Mouse (Mus musculus) liver, postnatal 0 days (tissue): ENCODE data around the gene Cdiptos. TPM values are rescaled to one million over a fixed set of nuclear protein-coding genes. Genes with fewer than 3 reads are reported as not detected.

ENCODE experiments used
- ATAC-seq: fragments of 200-750 bp; cut with Nextera tagmentation; 2 replicates; pipeline ENCODE4 v1.8.0; 2017; ENCODE audit warnings: mild to moderate bottlenecking, moderate library complexity
- DNase-seq: peaks from one replicate; pipeline ENCODE4 v3.0.0-alpha.2; 2016
- H3K27ac ChIP-seq: fragments of 300-500 bp; sonication (generic); 2 replicates; pipeline ENCODE4 v1.5.1; 2014; ENCODE audit warnings: antibody characterized with exemption, moderate library complexity, mild to moderate bottlenecking, low read depth
- H3K27me3 ChIP-seq: fragments of 300-500 bp; sonication (generic); 2 replicates; pipeline ENCODE4 v1.6.1; 2014; ENCODE audit warnings: low read length, control low read depth, mixed read lengths; ENCODE audit not compliant: insufficient read depth
- H3K36me3 ChIP-seq: fragments of 300-500 bp; sonication (generic); replicated peaks from 2 replicates; pipeline ENCODE4 v1.6.1; 2014; ENCODE audit warnings: mild to moderate bottlenecking, control low read depth, low read length, moderate library complexity, mixed read lengths; ENCODE audit not compliant: insufficient read depth
- H3K4me1 ChIP-seq: fragments of 300-500 bp; sonication (generic); 2 replicates; pipeline ENCODE4 v1.6.1; 2014; ENCODE audit warnings: antibody characterized with exemption, mild to moderate bottlenecking, control low read depth; ENCODE audit not compliant: insufficient read depth
- H3K4me2 ChIP-seq: fragments of 300-500 bp; sonication (generic); 2 replicates; pipeline ENCODE4 v1.6.1; 2014; ENCODE audit warnings: low read depth, mild to moderate bottlenecking, low read length, moderate library complexity, mixed read lengths
- H3K4me3 ChIP-seq: fragments of 300-500 bp; sonication (generic); 2 replicates; pipeline ENCODE4 v1.5.1; 2014; ENCODE audit warnings: low read depth, low read length
- H3K9ac ChIP-seq: fragments of 300-500 bp; sonication (generic); replicated peaks from 2 replicates; pipeline ENCODE4 v1.6.1; 2014; ENCODE audit warnings: mild to moderate bottlenecking, moderate library complexity
- H3K9me3 ChIP-seq: fragments of 300-500 bp; sonication (generic); 2 replicates; pipeline ENCODE4 v1.6.1; 2016; ENCODE audit warnings: mild to moderate bottlenecking, control low read depth, low read length, mixed read lengths
- CTCF ChIP-seq: sonication (generic); IDR thresholded peaks from 2 replicates; pipeline ENCODE4 v1.5.1; 2016; ENCODE audit warnings: antibody characterized with exemption, low read depth
- EP300 ChIP-seq: IDR thresholded peaks from 2 replicates; pipeline ENCODE4 v1.6.1; 2016; ENCODE audit warnings: antibody characterized with exemption, low read depth, mild to moderate bottlenecking
- WGBS: fragments of 180-500 bp; shearing (Covaris S2); extraction: QIAGEN DNeasy Blood & Tissue Kit; methylation state at CpG from one replicate; pipeline ENCODE4 v1.1.7; 2014; ENCODE audit not compliant: insufficient replicate concordance; 5-methylcytosine and 5-hydroxymethylcytosine counted together
- polyA plus RNA-seq: library from polyadenylated mRNA; unstranded; fragments of >200 nt; fragmentation: Nextera tagmentation; extraction: Ambion mirVana; gene quantifications from 2 replicates; pipeline ENCODE4 v1.2.1, GENCODE M21; 2015

The Cdiptos gene
- polyA plus RNA-seq, 1 experiment from 2014 or later, result 0.68 TPM

GRCm38 (mm10) chr7:127021563-127022527 lies 45.9 kb upstream of the Cdiptos start:
- Histone ChIP-seq H3K4me2 (peak overlapping the region; percentile 68), H3K9me3 (no peaks in the 10 kb centered on the region), H3K36me3 (peaks cover 23% of the 10 kb centered on the region), H3K27me3 (no peaks in the 10 kb centered on the region), H3K9ac (peak overlapping the region; percentile 28), H3K4me3 (no peak overlapping the region), H3K27ac (0 out of 2 replicates have a peak overlapping the region, but pooled peaks have one; percentile 39), H3K4me1 (peaks cover 56% of the 10 kb centered on the region)
- ATAC-seq (no peak), DNase-seq (no peak)
- TF ChIP-seq EP300 (no peak), CTCF (no peak)
- 35% methylated on average over 5 of the region's 5 CpGs for whole genome bisulfite sequencing

GRCm38 (mm10) chr7:127020901-127021562 lies 45.1 kb upstream of the Cdiptos start, which contains the start of the genes Gm42742 and Prrt2:
TSS of gene Gm42742 (minus strand) at chr7:127021097.
TSS of gene Prrt2 (minus strand) at chr7:127021211.
- Histone ChIP-seq H3K9ac (peak within 1 kb of the TSS; percentile 28; the same call in 1 of the 2 replicates), H3K4me3 (peak within 1 kb of the TSS; percentile 17), H3K4me2 (peak within 1 kb of the TSS; percentile 68), H3K27ac (0 out of 2 replicates have a peak within 1 kb of the TSS, but pooled peaks have one; percentile 18), H3K36me3 (peaks cover 23% of the 10 kb centered on the region), H3K4me1 (peaks cover 57% of the 10 kb centered on the region), H3K27me3 (no peaks in the 10 kb centered on the region), H3K9me3 (no peaks in the 10 kb centered on the region)
- 7% methylated on average over 35 of the region's 37 CpGs for WGBS
- no peak for ATAC-seq
- no peak for DNase-seq
- TF ChIP-seq CTCF, result no peak
- TF ChIP-seq EP300, result no peak

GRCm38 (mm10) chr7:127020491-127020890 lies 44.6 kb upstream of the Cdiptos start:
- ATAC-seq (no peak), DNase-seq (no peak)
- Histone ChIP-seq H3K4me3 (peak overlapping the region; percentile 17), H3K36me3 (peaks cover 24% of the 10 kb centered on the region), H3K4me2 (peak overlapping the region; percentile 68), H3K27ac (no peak overlapping the region), H3K27me3 (no peaks in the 10 kb centered on the region), H3K9ac (peak overlapping the region; percentile 28; the same call in 1 of the 2 replicates), H3K4me1 (peaks cover 61% of the 10 kb centered on the region), H3K9me3 (no peaks in the 10 kb centered on the region)
- TF ChIP-seq CTCF (no peak), EP300 (no peak)
- 55% methylated on average over 5 of the region's 5 CpGs for WGBS

GRCm38 (mm10) chr7:127020031-127020430 lies 44.1 kb upstream of the Cdiptos start:
- Histone ChIP-seq H3K9ac (no peak overlapping the region), H3K4me1 (peaks cover 61% of the 10 kb centered on the region), H3K9me3 (no peaks in the 10 kb centered on the region), H3K4me2 (no peak overlapping the region), H3K4me3 (no peak overlapping the region), H3K36me3 (peaks cover 27% of the 10 kb centered on the region), H3K27me3 (no peaks in the 10 kb centered on the region), H3K27ac (no peak overlapping the region)
- 74% methylated on average over 3 of the region's 3 CpGs for WGBS
- no peak for ATAC-seq
- DNase-seq, result no peak
- TF ChIP-seq EP300 (no peak), CTCF (no peak)

GRCm38 (mm10) chr7:127019306-127019960 lies 43.5 kb upstream of the Cdiptos start:
- DNase-seq, result no peak
- H3K9me3 ChIP-seq, result no peaks in the 10 kb centered on the region
- H3K36me3 ChIP-seq, result peaks cover 27% of the 10 kb centered on the region
- no peaks in the 10 kb centered on the region for H3K27me3 ChIP-seq
- TF ChIP-seq EP300 (no peak), CTCF (no peak)
- peaks cover 61% of the 10 kb centered on the region for H3K4me1 ChIP-seq
- no peak for ATAC-seq
- no peak overlapping the region for H3K27ac ChIP-seq
- 66% methylated on average over 14 of the region's 14 CpGs for WGBS
- no peak overlapping the region for H3K4me2 ChIP-seq
- H3K9ac ChIP-seq, result no peak overlapping the region; the same call in 1 of the 2 replicates
- H3K4me3 ChIP-seq, result no peak overlapping the region
